Mouse (Mus musculus): ENCODE data around the gene Cpeb3. TPM values are rescaled to one million over a fixed set of nuclear protein-coding genes. Genes with fewer than 3 reads are reported as not detected.

The Cpeb3 gene
- polyA plus RNA-seq, 1 experiment = 9.1 TPM

DNA sequence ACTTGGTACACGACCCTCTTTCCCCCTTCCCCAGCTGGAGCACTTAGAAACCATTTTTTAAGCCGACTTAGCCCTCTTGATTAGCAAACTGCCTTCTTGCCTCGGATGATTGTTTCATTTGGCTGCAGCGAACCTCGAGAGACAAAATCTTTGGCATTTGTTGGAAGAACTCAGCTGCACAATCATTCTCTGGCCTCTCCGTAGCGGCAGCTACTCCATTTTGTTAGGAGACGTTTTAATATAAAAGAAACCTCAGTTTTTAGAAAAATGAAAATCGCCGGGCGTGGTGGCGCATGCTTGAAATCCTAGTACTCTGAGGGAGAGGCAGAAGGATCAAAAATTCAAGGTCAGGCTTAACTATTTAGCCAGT, 33.0 kb downstream of the Cpeb3 start:
- Histone ChIP-seq H3K4me3 (replicated peaks; ENCODE audit: control insufficient read depth, low read depth, low read length) (peak overlapping the region; percentile 75), H3K27ac (ENCODE audit: control insufficient read depth, insufficient read depth, low read depth, low read length, poor library complexity) (no peak overlapping the region), H3K4me1 (ENCODE audit: control insufficient read depth, insufficient read depth, low read length) (no peaks in the 10 kb centered on the region; the same call in 1 of the 2 replicates)
- under 1% methylated on average over 12 of the region's 12 CpGs for WGBS
- no peak for TF ChIP-seq POLR2A (IDR thresholded peaks at IDR 0.05; ENCODE audit: borderline replicate concordance, control insufficient read depth, low read depth, low read length)
- TF ChIP-seq CTCF (IDR thresholded peaks at IDR 0.05; ENCODE audit: control insufficient read depth, insufficient read depth, low read length) = no peak

DNA sequence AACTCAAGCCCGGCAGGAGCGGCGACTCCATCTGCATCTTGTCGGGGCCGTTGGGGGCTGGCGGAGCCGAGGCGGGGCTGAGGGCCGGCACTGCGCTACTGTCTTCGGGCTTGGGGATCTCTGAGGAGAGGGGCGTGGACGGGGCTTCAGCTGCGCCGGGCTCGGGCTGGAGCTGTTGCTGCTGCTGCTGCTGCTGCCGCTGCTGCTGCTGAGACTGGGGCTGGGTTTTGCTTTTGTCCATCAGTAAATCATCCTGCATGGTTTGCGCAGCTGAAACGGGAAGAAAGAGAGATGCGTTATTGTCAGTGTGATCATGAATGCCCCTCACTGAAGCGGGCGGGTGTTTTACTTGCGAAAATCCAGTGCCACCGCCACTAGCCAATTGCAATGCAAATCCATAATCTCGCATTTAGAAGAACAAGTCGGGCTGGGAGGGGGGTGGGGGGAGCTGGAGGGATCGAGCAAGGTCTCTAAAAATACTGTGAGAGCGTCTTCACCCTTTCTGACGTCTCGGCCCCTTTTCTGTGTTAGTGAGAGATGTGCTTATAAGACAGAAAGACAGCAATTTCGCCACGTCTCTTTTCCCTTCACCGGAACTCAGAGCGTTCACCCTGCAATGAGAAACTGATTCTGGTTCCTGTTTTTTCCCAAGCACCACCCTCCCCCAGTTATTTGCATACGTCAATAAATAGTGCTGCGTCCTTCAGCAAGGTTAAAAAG, 33.5 kb downstream of the Cpeb3 start:
- peak overlapping the region; percentile 75 for H3K4me3 ChIP-seq (replicated peaks; ENCODE audit: control insufficient read depth, low read depth, low read length)
- peak overlapping the region; percentile 38 for H3K27ac ChIP-seq (ENCODE audit: control insufficient read depth, insufficient read depth, low read depth, low read length, poor library complexity)
- TF ChIP-seq POLR2A (IDR thresholded peaks at IDR 0.05; ENCODE audit: borderline replicate concordance, control insufficient read depth, low read depth, low read length) = no peak
- no peak for TF ChIP-seq CTCF (IDR thresholded peaks at IDR 0.05; ENCODE audit: control insufficient read depth, insufficient read depth, low read length)
- H3K4me1 ChIP-seq (ENCODE audit: control insufficient read depth, insufficient read depth, low read length) = no peaks in the 10 kb centered on the region; the same call in 1 of the 2 replicates
- WGBS = under 1% methylated on average over 36 of the region's 36 CpGs

DNA sequence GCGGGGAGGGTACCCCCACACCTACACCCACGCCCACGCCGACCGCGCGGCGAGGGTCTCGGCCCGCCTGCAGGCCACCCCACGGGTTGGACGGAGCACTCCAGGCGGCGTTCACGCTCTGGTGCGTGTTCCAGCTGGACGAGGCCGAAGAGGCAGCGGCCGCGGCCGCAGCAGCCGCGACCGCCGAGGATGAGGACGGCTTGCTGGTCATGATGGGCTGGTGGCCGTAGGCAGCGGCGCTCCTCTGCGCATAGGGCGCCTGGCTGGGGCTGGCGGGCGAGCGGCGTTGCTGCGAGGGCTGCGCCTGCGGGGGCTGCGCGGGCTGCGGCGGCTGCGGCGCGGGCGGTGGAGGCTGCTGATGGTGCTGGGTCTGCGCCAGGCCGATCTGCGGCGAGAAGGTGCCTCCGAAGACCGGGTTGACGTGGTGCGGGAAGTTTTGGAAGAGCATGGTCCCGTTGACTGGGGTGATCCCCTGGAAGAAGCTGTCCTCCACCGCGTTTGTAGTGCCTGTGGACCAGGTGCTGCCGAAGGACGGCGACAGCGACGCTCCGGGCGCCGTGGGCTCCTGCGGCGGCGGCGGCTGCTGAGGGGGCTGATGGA, 34.2 kb downstream of the Cpeb3 start:
- peak overlapping the region; percentile 48; the same call in 1 of the 2 replicates for H3K27ac ChIP-seq (ENCODE audit: control insufficient read depth, insufficient read depth, low read depth, low read length, poor library complexity)
- no peaks in the 10 kb centered on the region; the same call in 1 of the 2 replicates for H3K4me1 ChIP-seq (ENCODE audit: control insufficient read depth, insufficient read depth, low read length)
- 1% methylated on average over 70 of the region's 70 CpGs for WGBS
- no peak for TF ChIP-seq CTCF (IDR thresholded peaks at IDR 0.05; ENCODE audit: control insufficient read depth, insufficient read depth, low read length)
- TF ChIP-seq POLR2A (IDR thresholded peaks at IDR 0.05; ENCODE audit: borderline replicate concordance, control insufficient read depth, low read depth, low read length) = no peak
- peak overlapping the region; percentile 75 for H3K4me3 ChIP-seq (replicated peaks; ENCODE audit: control insufficient read depth, low read depth, low read length)

DNA sequence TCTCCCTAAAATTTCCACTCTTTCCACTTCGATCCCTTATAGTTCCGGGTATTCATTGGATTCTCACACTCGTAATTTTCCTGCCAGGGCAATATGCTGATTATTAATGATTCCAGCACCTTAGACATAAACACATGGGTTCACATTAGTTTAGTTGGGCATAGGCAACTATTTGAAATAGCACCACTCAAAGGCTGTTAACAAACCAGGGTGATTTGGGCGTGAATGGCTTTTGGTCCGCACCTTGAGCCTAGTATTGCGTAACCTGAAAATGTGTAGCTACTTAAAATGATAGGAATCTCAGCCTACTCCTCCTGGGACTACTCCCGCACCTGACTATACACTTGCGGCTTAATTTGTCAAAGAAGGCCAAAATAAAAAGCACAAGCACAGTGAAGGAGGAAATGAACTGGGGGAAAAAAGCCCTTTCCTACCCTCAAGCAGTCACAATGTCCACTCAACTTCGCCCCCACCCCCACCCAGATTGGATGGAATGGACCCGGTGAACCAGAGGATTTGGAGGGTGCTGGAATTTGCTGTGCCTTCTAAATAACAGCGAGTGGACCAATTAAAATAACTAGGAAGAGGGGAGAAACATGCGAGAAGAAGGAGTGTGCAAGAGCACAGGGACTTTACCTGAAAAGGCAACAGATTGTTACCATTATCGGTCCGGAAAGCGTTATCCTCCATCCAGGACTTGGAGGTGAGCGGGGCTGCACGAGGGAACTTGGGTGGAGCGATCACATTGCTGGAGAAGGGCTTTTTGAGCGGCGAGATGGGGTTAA, 34.9 kb downstream of the Cpeb3 start:
- TF ChIP-seq CTCF (IDR thresholded peaks at IDR 0.05; ENCODE audit: control insufficient read depth, insufficient read depth, low read length) (no peak), POLR2A (IDR thresholded peaks at IDR 0.05; ENCODE audit: borderline replicate concordance, control insufficient read depth, low read depth, low read length) (no peak)
- Histone ChIP-seq H3K4me1 (ENCODE audit: control insufficient read depth, insufficient read depth, low read length) (no peaks in the 10 kb centered on the region; the same call in 1 of the 2 replicates), H3K27ac (ENCODE audit: control insufficient read depth, insufficient read depth, low read depth, low read length, poor library complexity) (peak overlapping the region; percentile 48; the same call in 1 of the 2 replicates), H3K4me3 (replicated peaks; ENCODE audit: control insufficient read depth, low read depth, low read length) (peak overlapping the region; percentile 75)
- 46% methylated on average over 20 of the region's 20 CpGs for WGBS

DNA sequence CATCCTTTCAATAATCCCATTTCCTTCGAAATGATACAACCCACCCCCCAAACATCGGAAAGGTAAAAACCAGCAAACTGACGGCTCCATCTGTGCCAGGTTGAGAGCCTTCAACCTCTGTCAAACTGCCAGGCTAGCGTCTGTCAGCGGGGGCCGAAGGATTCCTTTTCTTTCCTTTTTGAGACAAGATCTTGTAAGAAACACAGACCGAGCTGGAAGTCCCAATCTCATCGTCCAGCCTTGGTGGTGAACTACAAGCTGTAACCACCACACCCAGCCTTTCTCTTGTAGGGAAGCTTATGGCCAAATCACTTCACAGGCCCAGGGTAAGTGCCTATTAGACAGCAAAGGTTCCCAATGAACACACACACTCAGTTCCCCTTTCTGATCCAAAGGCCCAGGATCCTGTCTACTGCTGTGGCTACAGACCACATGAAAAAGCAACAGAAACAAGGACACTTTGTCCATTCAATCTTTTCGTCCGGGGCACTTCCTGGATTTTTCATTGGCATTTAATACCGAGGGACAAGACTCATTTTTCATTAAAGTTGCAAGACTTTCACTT, 35.8 kb downstream of the Cpeb3 start:
- Histone ChIP-seq H3K4me1 (ENCODE audit: control insufficient read depth, insufficient read depth, low read length) (no peaks in the 10 kb centered on the region; the same call in 1 of the 2 replicates), H3K27ac (ENCODE audit: control insufficient read depth, insufficient read depth, low read depth, low read length, poor library complexity) (no peak overlapping the region), H3K4me3 (replicated peaks; ENCODE audit: control insufficient read depth, low read depth, low read length) (no peak overlapping the region)
- TF ChIP-seq CTCF (IDR thresholded peaks at IDR 0.05; ENCODE audit: control insufficient read depth, insufficient read depth, low read length) (no peak), POLR2A (IDR thresholded peaks at IDR 0.05; ENCODE audit: borderline replicate concordance, control insufficient read depth, low read depth, low read length) (no peak)
- 72% methylated on average over 11 of the region's 11 CpGs for WGBS

DNA sequence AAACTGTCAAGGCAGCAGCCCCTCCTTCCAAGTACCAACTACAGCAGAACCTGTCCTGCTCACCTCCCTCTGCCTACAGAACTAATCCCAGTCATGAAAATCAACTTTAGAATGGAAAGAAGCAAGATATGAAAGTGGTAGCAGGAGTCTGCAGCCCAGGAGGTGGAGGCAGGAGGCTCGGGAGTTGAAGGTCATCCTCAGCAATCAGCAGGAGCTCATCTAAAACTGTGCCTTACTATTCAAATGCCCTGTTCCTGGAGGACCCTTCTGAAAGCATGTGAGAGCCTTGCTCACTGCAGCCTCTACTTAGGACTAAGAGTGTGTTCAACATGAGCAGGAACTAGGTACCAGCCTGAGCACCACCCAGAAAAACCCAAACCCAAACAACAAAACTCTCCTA, 36.3 kb downstream of the Cpeb3 start:
- TF ChIP-seq POLR2A (IDR thresholded peaks at IDR 0.05; ENCODE audit: borderline replicate concordance, control insufficient read depth, low read depth, low read length) (no peak), CTCF (IDR thresholded peaks at IDR 0.05; ENCODE audit: control insufficient read depth, insufficient read depth, low read length) (no peak)
- WGBS = 68% methylated on average over 1 of the region's 1 CpGs
- no peak overlapping the region for H3K27ac ChIP-seq (ENCODE audit: control insufficient read depth, insufficient read depth, low read depth, low read length, poor library complexity)

DNA sequence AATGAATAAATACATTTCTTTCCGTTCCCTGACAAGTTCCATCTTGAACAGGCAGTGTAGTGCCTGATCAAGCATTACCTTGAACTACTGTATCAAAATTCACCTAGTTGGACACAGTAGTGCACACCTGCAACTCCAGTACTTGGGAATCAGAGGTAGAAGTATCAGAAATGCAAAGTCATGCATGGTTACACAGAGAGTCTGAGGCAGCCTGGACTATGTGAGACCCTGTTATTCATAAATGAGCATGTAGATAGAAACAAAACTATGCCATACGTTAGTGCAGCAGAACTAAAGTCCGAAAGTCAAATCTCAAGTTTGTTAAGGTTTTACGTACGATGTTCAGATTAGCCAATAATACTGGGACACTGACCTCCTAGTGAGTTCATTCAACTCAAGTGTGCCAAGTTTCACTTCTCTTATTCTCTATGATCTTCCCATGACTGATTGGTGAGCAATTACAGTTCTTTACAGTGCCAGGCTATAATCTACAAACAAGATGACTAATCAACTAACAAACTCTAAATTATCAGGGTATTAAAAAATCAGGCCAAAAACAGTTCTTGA, 51.5 kb downstream of the Cpeb3 start:
- no peak overlapping the region for H3K4me3 ChIP-seq (replicated peaks; ENCODE audit: control insufficient read depth, low read depth, low read length)
- no peak overlapping the region for H3K27ac ChIP-seq (ENCODE audit: control insufficient read depth, insufficient read depth, low read depth, low read length, poor library complexity)
- TF ChIP-seq CTCF (IDR thresholded peaks at IDR 0.05; ENCODE audit: control insufficient read depth, insufficient read depth, low read length) (no peak), POLR2A (IDR thresholded peaks at IDR 0.05; ENCODE audit: borderline replicate concordance, control insufficient read depth, low read depth, low read length) (no peak)
- 45% methylated on average over 5 of the region's 5 CpGs for WGBS
- no peaks in the 10 kb centered on the region for H3K4me1 ChIP-seq (ENCODE audit: control insufficient read depth, insufficient read depth, low read length)

More for the DNA sequence above, 36.3 kb downstream of the Cpeb3 start:
- Histone ChIP-seq H3K4me3 (replicated peaks; ENCODE audit: control insufficient read depth, low read depth, low read length) (no peak overlapping the region), H3K4me1 (ENCODE audit: control insufficient read depth, insufficient read depth, low read length) (no peaks in the 10 kb centered on the region; the same call in 1 of the 2 replicates)

Measured in bone marrow, adult 2 months (tissue).